ENCODE assay signal across 8 mouse cellular contexts in genomic region chr8:107096366-107097036, GRCm38 (mm10). TPM values are rescaled to one million over a fixed set of nuclear protein-coding genes. Genes with fewer than 3 reads are reported as not detected.
DNase-seq lines count a peak whose midpoint lies in the region; ATAC-seq and TF ChIP-seq lines count a peak whose summit lies in the region.

Gene Terf2, minus strand, starts transcription at chr8:107096547.

- peak; percentile 96 for ATAC-seq in limb, embryonic 14.5 days (ENCODE audit: low FRiP score, low read depth)
- ATAC-seq in midbrain, embryonic 16.5 days = peak; percentile 95

- TF ChIP-seq CTCF in C2C12 (IDR thresholded peaks at IDR 0.05; ENCODE audit: control insufficient read depth, insufficient read depth, insufficient read length) = no peak
- TF ChIP-seq CTCF in embryonic fibroblast, embryonic 13.5 days (IDR thresholded peaks at IDR 0.05; ENCODE audit: borderline replicate concordance, insufficient read depth, low read length) = no peak
- no peak for TF ChIP-seq CTCF in spleen, adult 2 months (IDR thresholded peaks at IDR 0.05; ENCODE audit: extremely low read depth, insufficient read depth, insufficient read length, insufficient replicate concordance)

- H3K79me3 ChIP-seq in C2C12 (ENCODE audit: low read depth) = peaks cover 44% of the 10 kb centered on the region

- H3K9ac ChIP-seq in limb, embryonic 14.5 days (ENCODE audit: low read depth, low read length, severe bottlenecking) = peak within 1 kb of the TSS; percentile 89
- H3K9ac ChIP-seq in midbrain, embryonic 16.5 days (ENCODE audit: low read depth, low read length) = peak within 1 kb of the TSS; percentile 83

- peak; percentile 54 for TF ChIP-seq POLR2A in embryonic fibroblast, embryonic 13.5 days (IDR thresholded peaks at IDR 0.05; ENCODE audit: low read depth, low read length)
- TF ChIP-seq POLR2A in limb, embryonic 14.5 days (IDR thresholded peaks at IDR 0.05; ENCODE audit: borderline replicate concordance, extremely low read depth, insufficient read depth, insufficient read length) = 0 out of 2 replicates have a peak, but pooled peaks have one; percentile 68
- TF ChIP-seq POLR2A in spleen, adult 2 months (IDR thresholded peaks at IDR 0.05; ENCODE audit: low read depth, low read length) = no peak; the same call in 1 of the 2 replicates

- H3K4me1 ChIP-seq in embryonic fibroblast, embryonic 13.5 days (ENCODE audit: control insufficient read depth, insufficient read depth, low read length) = peaks cover 6% of the 10 kb centered on the region; the same call in 1 of the 2 replicates
- H3K4me1 ChIP-seq in limb, embryonic 14.5 days (ENCODE audit: control insufficient read depth, insufficient read depth, low read length) = peaks cover 5% of the 10 kb centered on the region; the same call in 1 of the 2 replicates
- peaks cover 19% of the 10 kb centered on the region for H3K4me1 ChIP-seq in midbrain, embryonic 16.5 days (ENCODE audit: control insufficient read depth, insufficient read depth, low read length)
- no peaks in the 10 kb centered on the region; the same call in 1 of the 2 replicates for H3K4me1 ChIP-seq in spleen, adult 2 months (ENCODE audit: control insufficient read depth, insufficient read depth, insufficient read length)

- 5% methylated on average over 36 of the region's 39 CpGs for WGBS in limb, embryonic 14.5 days
- 4% methylated on average over 33 of the region's 39 CpGs for WGBS in midbrain, embryonic 16.5 days
- 3% methylated on average over 38 of the region's 39 CpGs for WGBS in spleen, adult 2 months

- peaks cover 55% of the 10 kb centered on the region for H3K79me2 ChIP-seq in C2C12 (ENCODE audit: control insufficient read depth, insufficient read depth)

- peak within 1 kb of the TSS; percentile 82 for H3K4me3 ChIP-seq in C2C12 (ENCODE audit: insufficient read depth, poor library complexity, severe bottlenecking)
- peak within 1 kb of the TSS; percentile 99 for H3K4me3 ChIP-seq in embryonic fibroblast, embryonic 13.5 days (ENCODE audit: insufficient read depth, low read length)
- H3K4me3 ChIP-seq in limb, embryonic 14.5 days (replicated peaks; ENCODE audit: low read length) = peak within 1 kb of the TSS; percentile 92
- peak within 1 kb of the TSS; percentile 84 for H3K4me3 ChIP-seq in midbrain, embryonic 16.5 days (ENCODE audit: low read depth, low read length)
- peak within 1 kb of the TSS; percentile 95 for H3K4me3 ChIP-seq in spleen, adult 2 months (ENCODE audit: extremely low read depth, insufficient read depth, insufficient read length)

- peak within 1 kb of the TSS; percentile 67 for H3ac ChIP-seq in C2C12 (ENCODE audit: control insufficient read depth, insufficient read length, low read depth)

- peak within 1 kb of the TSS; percentile 68 for H3K4me2 ChIP-seq in limb, embryonic 14.5 days (replicated peaks; ENCODE audit: low read depth, low read length, severe bottlenecking)
- H3K4me2 ChIP-seq in midbrain, embryonic 16.5 days (ENCODE audit: low read length) = peak within 1 kb of the TSS; percentile 61

- H3K36me3 ChIP-seq in C2C12 (ENCODE audit: control insufficient read depth, insufficient read depth) = peaks cover 25% of the 10 kb centered on the region
- peaks cover 26% of the 10 kb centered on the region for H3K36me3 ChIP-seq in limb, embryonic 14.5 days (ENCODE audit: control insufficient read depth, insufficient read depth, low read length)
- no peaks in the 10 kb centered on the region for H3K36me3 ChIP-seq in midbrain, embryonic 16.5 days (ENCODE audit: control insufficient read depth, insufficient read depth, low read length)
- peaks cover 9% of the 10 kb centered on the region for H3K36me3 ChIP-seq in spleen, adult 2 months (ENCODE audit: control insufficient read depth, insufficient read depth, low read length)

- no peaks in the 10 kb centered on the region for H3K9me3 ChIP-seq in limb, embryonic 14.5 days (ENCODE audit: control insufficient read depth, low read length)
- H3K9me3 ChIP-seq in midbrain, embryonic 16.5 days (replicated peaks; ENCODE audit: control insufficient read depth, low read length, poor library complexity, severe bottlenecking) = no peaks in the 10 kb centered on the region

- peak; percentile 98 for DNase-seq in brain, adult 2 months (ENCODE audit: low read depth, low spot score)
- peak; percentile 94 for DNase-seq in heart, adult 9 months (ENCODE audit: low spot score in 2 of 2)
- peak; percentile 97 for DNase-seq in kidney, adult 9 months
- DNase-seq in limb, embryonic 14.5 days (ENCODE audit: low spot score) = peak; percentile 98
- peak; percentile 83 to 91 for DNase-seq in spleen, adult 2 months (ENCODE audit: low read depth in 1 of 2, low spot score in 2 of 2)

- H3K27ac ChIP-seq in embryonic fibroblast, embryonic 13.5 days (ENCODE audit: insufficient read depth, low read length) = peak within 1 kb of the TSS; percentile 57
- H3K27ac ChIP-seq in limb, embryonic 14.5 days (replicated peaks; ENCODE audit: low read depth, low read length) = peak within 1 kb of the TSS; percentile 90
- peak within 1 kb of the TSS; percentile 86 for H3K27ac ChIP-seq in midbrain, embryonic 16.5 days (ENCODE audit: low read length)
- H3K27ac ChIP-seq in spleen, adult 2 months (ENCODE audit: insufficient read depth, low read length) = peak within 1 kb of the TSS; percentile 96

- H3K27me3 ChIP-seq in C2C12 (ENCODE audit: control insufficient read depth, insufficient read depth, insufficient read length) = no peaks in the 10 kb centered on the region
- H3K27me3 ChIP-seq in limb, embryonic 14.5 days (ENCODE audit: control insufficient read depth, insufficient read depth, low read length) = no peaks in the 10 kb centered on the region
- no peaks in the 10 kb centered on the region for H3K27me3 ChIP-seq in midbrain, embryonic 16.5 days (ENCODE audit: control insufficient read depth, insufficient read depth, low read depth, low read length)
- no peaks in the 10 kb centered on the region for H3K27me3 ChIP-seq in spleen, adult 2 months (ENCODE audit: control insufficient read depth, insufficient read depth, low read length)

TF ChIP-seq in C2C12, 6 proteins besides CTCF, POLR2A, EP300 and RAD21:
- TF ChIP-seq CEBPB (IDR thresholded peaks at IDR 0.05; ENCODE audit: low read depth) (no peak), MYOD1 (IDR thresholded peaks at IDR 0.05; ENCODE audit: control insufficient read depth, insufficient read length, low read depth) (no peak), USF1 (IDR thresholded peaks at IDR 0.05; ENCODE audit: low read depth) (no peak), MYOG (IDR thresholded peaks at IDR 0.05; ENCODE audit: control insufficient read depth, extremely low read depth, insufficient read length) (no peak), MAX (IDR thresholded peaks at IDR 0.05) (peak; percentile 43)

RNA-seq across cellular contexts. Expression of gene Terf2, which starts in this region (rescaled TPM):
- 15.8 TPM for polyA plus RNA-seq in C2C12 (2012; fragmentation: generic; extraction: Trizol)
- polyA plus RNA-seq in embryonic fibroblast, embryonic 13.5 days (2011; ENCODE audit: insufficient read length, low read depth, missing spikeins) = 28.0 and 35.7 TPM in 2 replicates
- 34.9 and 39.0 TPM in 2 replicates for polyA plus RNA-seq in limb, embryonic 14.5 days (2012; rRNA removed)
- polyA plus RNA-seq in limb, embryonic 14.5 days (2014; fragmentation: Nextera tagmentation; extraction: Ambion mirVana) = 15.1 and 18.5 TPM in 2 replicates
- 26.4 and 28.3 TPM in 2 replicates for polyA plus RNA-seq in midbrain, embryonic 16.5 days (2015; fragmentation: Nextera tagmentation; extraction: Ambion mirVana)
- polyA plus RNA-seq in spleen, adult 2 months (2012; rRNA removed) = 10.9 and 12.7 TPM in 2 replicates

Comparison
In these comparisons a context has a peak if more than half of its experiments do, and no peak if none do; other contexts are left out.
1. Peak in every context shown above with its lines: DNase-seq, ATAC-seq, H3K4me3 ChIP-seq and H3K27ac ChIP-seq.